Mouse (Mus musculus) liver, embryonic 14.5 days (tissue): ENCODE data around the gene Ptpa. TPM values are rescaled to one million over a fixed set of nuclear protein-coding genes. Genes with fewer than 3 reads are reported as not detected.

Source experiments
- ATAC-seq: fragments of 200-750 bp; cut with Nextera tagmentation; 2 replicates; pipeline ENCODE4 v1.8.0; 2017; ENCODE audit warnings: moderate number of reproducible peaks, mild to moderate bottlenecking, moderate library complexity; ENCODE audit not compliant: insufficient read depth
- DNase-seq, 3 experiments: peaks; one replicate each; pipeline ENCODE4 v3.0.0-alpha.2; 2012 to 2013; ENCODE audit warnings: low read depth in 3 of 3, low spot score in 3 of 3
- H3K27ac ChIP-seq: fragments of 300-500 bp; sonication (generic); 2 replicates; pipeline ENCODE4 v1.5.1; 2014; ENCODE audit warnings: moderate library complexity, mild to moderate bottlenecking, control low read depth, inconsistent platforms
- H3K27me3 ChIP-seq: fragments of 300-500 bp; sonication (generic); 2 replicates; pipeline ENCODE4 v1.6.1; 2014; ENCODE audit warnings: mild to moderate bottlenecking, low read length, moderate library complexity; ENCODE audit not compliant: control insufficient read depth, insufficient read depth
- H3K36me3 ChIP-seq: fragments of 300-500 bp; sonication (generic); replicated peaks from 2 replicates; pipeline ENCODE4 v1.6.1; 2014; ENCODE audit warnings: low read depth; ENCODE audit not compliant: control insufficient read depth, insufficient read depth
- H3K4me1 ChIP-seq, 2 experiments: fragments of 200-500 bp in 1 of 2; fragments of 300-500 bp in 1 of 2; sonication (generic) in 1 of 2; replicated peaks; 2 replicates each; pipeline ENCODE4 v1.6.1; 2012 to 2014; ENCODE audit warnings: antibody characterized with exemption in 1 of 2, inconsistent platforms in 1 of 2, low read length in 1 of 2; ENCODE audit not compliant: control insufficient read depth in 2 of 2, insufficient read depth in 2 of 2
- H3K4me2 ChIP-seq: fragments of 300-500 bp; sonication (generic); 2 replicates; pipeline ENCODE4 v1.6.1; 2014; ENCODE audit warnings: low read depth, mild to moderate bottlenecking, control low read depth, moderate library complexity
- H3K4me3 ChIP-seq, 2 experiments: fragments of 200-500 bp in 1 of 2; fragments of 300-500 bp in 1 of 2; sonication (generic) in 1 of 2; 2 replicates each; pipeline ENCODE4 v1.5.1; 2012 to 2014; ENCODE audit warnings: low read depth in 2 of 2, low read length in 2 of 2, mild to moderate bottlenecking in 2 of 2, control low read depth in 1 of 2, inconsistent platforms in 1 of 2, moderate library complexity in 1 of 2; ENCODE audit not compliant: insufficient read depth in 1 of 2
- H3K9ac ChIP-seq: fragments of 300-500 bp; sonication (generic); replicated peaks from 2 replicates; pipeline ENCODE4 v1.6.1; 2014; ENCODE audit warnings: mild to moderate bottlenecking, control low read depth, moderate library complexity
- H3K9me3 ChIP-seq: fragments of 300-500 bp; sonication (generic); 2 replicates; pipeline ENCODE4 v1.6.1; 2016; ENCODE audit warnings: low read length, mixed read lengths; ENCODE audit not compliant: control insufficient read depth
- CTCF ChIP-seq: IDR thresholded peaks from 2 replicates; pipeline ENCODE4 v1.5.1; 2016; ENCODE audit warnings: antibody characterized with exemption, low read depth, control low read depth
- EP300 ChIP-seq: IDR thresholded peaks from 2 replicates; pipeline ENCODE4 v1.6.1; 2016; ENCODE audit warnings: antibody characterized with exemption, low read depth
- WGBS: fragments of 180-500 bp; shearing (Covaris S2); extraction: QIAGEN DNeasy Blood & Tissue Kit; methylation state at CpG from one replicate; pipeline ENCODE4 v1.1.7; 2014; ENCODE audit not compliant: insufficient replicate concordance; 5-methylcytosine and 5-hydroxymethylcytosine counted together
- polyA plus RNA-seq, 2 experiments: library from polyadenylated mRNA; depleted of rRNA in 1 of 2; stranded (reverse) in 1 of 2; unstranded in 1 of 2; fragments of >200 nt; fragmentation: Nextera tagmentation in 1 of 2; extraction: Ambion mirVana in 1 of 2; gene quantifications; 2 replicates each; pipeline versions ENCODE4 v1.2.1 to v1.2.3; 2012 to 2014

Ptpa gene
- polyA plus RNA-seq, 2 experiments, result 63.3 to 78.2 TPM

DNA sequence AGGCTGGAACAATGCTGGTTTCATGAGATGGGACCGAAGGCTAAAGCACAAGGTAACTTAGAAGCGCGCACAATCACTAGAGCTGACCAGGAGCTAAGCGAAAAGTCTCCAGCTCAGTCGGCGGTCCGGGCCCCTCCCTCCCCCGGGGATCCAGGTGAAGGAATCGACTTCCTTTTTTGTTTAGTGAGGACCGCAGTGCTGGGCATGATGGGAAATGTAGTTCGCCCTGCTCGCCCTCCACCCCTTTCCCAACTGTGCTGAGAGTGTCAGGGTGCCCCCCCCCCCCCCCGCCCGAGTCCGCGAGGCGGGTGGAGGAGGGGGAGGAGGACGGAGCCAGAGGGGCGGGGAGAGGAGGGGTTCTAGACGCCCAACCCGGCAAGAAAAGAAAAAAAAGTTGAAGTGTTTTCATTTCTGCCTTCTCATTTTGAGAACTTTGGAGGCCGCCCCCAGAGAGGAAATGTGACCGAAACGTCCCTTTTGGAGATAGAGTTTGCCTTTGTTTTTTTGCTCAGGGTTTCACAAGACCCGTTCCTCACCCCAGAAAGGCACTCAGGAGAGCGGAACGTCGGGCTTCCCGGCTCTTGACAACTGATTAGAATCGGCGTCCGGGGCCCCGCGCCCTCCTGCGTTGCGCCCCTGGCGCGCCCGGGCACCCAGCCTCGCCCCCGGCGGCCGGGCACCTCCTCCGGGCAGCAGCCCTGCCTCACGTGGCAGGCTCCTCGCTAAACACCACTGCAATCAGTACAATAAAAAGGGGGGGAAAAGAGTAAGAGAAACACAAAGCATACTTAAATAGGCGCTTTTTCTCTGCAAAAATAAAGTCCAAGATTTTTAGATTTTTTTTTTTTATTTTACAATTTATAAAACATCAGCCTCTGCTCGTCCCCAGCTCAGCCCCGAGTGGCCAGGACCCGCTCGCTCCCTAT lies 56.2 kb downstream of the Ptpa start:
- Histone ChIP-seq H3K27ac (no peak overlapping the region), H3K9me3 (no peaks in the 10 kb centered on the region), H3K4me1 (no peaks in the 10 kb centered on the region; a peak in 1 of 4 replicates), H3K27me3 (peaks cover 69% of the 10 kb centered on the region), H3K4me3 (peak overlapping the region; percentile 36 to 47), H3K36me3 (no peaks in the 10 kb centered on the region), H3K9ac (no peak overlapping the region), H3K4me2 (peak overlapping the region; percentile 62)
- WGBS, result under 1% methylated on average over 45 of the region's 51 CpGs
- peak; percentile 30 for ATAC-seq
- TF ChIP-seq CTCF, result no peak
- TF ChIP-seq EP300, result no peak
- peak in 2 of 3 experiments; percentile 24 to 44 for DNase-seq

GRCm38 (mm10) chr2:30472731-30473351 lies 57.0 kb downstream of the Ptpa start:
- Histone ChIP-seq H3K27ac (no peak overlapping the region), H3K27me3 (peaks cover 69% of the 10 kb centered on the region), H3K36me3 (no peaks in the 10 kb centered on the region), H3K4me3 (peak overlapping the region; percentile 36 to 47), H3K4me1 (no peaks in the 10 kb centered on the region; a peak in 1 of 4 replicates), H3K9me3 (no peaks in the 10 kb centered on the region), H3K9ac (no peak overlapping the region), H3K4me2 (peak overlapping the region; percentile 62)
- TF ChIP-seq CTCF (no peak), EP300 (no peak)
- 1% methylated on average over 60 of the region's 60 CpGs for WGBS
- no peak for DNase-seq
- no peak for ATAC-seq

DNA sequence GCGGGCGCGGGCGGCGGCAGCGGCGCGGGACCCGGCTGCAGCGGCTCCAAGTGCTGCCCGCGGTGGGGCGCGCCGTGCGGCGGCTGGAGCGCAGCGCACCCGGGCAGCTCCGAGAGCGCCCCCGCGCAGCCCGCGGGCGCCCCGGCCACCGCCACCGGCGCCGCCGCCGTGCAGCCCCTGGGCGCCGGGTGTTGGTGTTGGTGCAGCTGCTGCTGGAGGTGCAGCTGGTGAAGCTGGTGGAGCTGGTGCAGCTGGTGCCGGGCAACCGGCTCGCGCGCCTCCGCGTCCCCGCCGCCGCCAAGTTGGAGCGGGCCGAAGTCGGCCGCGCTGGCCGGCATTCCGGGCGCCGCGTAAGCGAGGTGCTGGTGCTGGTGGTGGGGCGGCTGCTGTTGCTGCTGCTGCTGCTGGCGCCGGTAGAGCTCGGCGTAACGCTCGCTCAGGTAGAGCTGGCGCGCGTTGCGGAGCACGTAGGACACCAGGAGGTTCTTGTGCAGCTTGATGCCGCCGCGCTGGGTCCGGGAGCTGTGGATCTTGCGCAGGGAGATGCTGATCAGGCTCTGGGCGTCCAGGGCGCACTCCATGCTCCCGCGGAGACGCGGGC lies 57.7 kb downstream of the Ptpa start:
- no peak overlapping the region for H3K27ac ChIP-seq
- no peaks in the 10 kb centered on the region for H3K9me3 ChIP-seq
- no peak for TF ChIP-seq EP300
- TF ChIP-seq CTCF, result no peak
- peaks cover 65% of the 10 kb centered on the region for H3K27me3 ChIP-seq
- peak overlapping the region; percentile 41 to 47 for H3K4me3 ChIP-seq
- no peak for DNase-seq
- under 1% methylated on average over 79 of the region's 80 CpGs for WGBS
- H3K9ac ChIP-seq, result no peak overlapping the region
- H3K36me3 ChIP-seq, result no peaks in the 10 kb centered on the region
- peak; percentile 38; the same call in 1 of the 2 replicates for ATAC-seq
- H3K4me2 ChIP-seq, result peak overlapping the region; percentile 62
- H3K4me1 ChIP-seq, result no peaks in the 10 kb centered on the region; a peak in 1 of 4 replicates

DNA sequence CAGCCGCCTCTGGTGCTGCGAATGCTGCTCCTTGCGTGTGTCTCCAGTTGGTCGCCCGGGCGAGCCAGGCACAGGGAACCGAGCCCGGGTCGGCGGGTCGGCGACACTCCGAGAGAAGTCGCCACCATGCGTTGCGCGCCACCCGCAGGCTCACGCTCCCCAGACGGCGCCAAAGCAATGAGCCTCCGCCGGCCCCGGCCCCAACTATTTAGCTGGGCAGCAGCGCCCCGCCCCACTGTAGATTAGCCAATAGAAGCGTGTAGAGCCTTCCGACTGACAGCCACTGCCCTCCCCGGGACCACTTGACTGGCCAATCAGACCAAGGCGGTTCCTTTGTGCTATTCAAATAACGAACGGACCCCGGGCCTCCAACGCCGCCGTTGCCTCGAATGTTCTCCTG lies 58.2 kb downstream of the Ptpa start, which contains the start of gene Ier5l:
TSS of gene Ier5l (minus strand) at position 181 of the 400 bp plus-strand sequence.
- peak; percentile 66 for ATAC-seq
- Histone ChIP-seq H3K4me2 (peak within 1 kb of the TSS; percentile 62), H3K4me3 (peak within 1 kb of the TSS; percentile 41 to 47), H3K36me3 (no peaks in the 10 kb centered on the region), H3K4me1 (no peaks in the 10 kb centered on the region; a peak in 1 of 4 replicates), H3K9ac (no peak within 1 kb of the TSS), H3K9me3 (no peaks in the 10 kb centered on the region), H3K27me3 (peaks cover 64% of the 10 kb centered on the region), H3K27ac (no peak within 1 kb of the TSS)
- DNase-seq, result peak; percentile 37 to 45 (median 44)
- no peak for TF ChIP-seq EP300
- no peak for TF ChIP-seq CTCF
- WGBS, result under 1% methylated on average over 37 of the region's 37 CpGs
